Mouse (Mus musculus) urinary bladder, adult 2 months (tissue): ENCODE measurements around the gene Epb41. TPM values are rescaled to one million over a fixed set of nuclear protein-coding genes. Genes with fewer than 3 reads are reported as not detected.
A peak's percentile ranks its signal among the peaks of the same experiment; 100 is the strongest.

Experiments
- DNase-seq: peaks from one replicate; pipeline ENCODE4 v3.0.0; 2022; ENCODE audit warnings: low spot score
- polyA plus RNA-seq: library from polyadenylated mRNA; depleted of rRNA; stranded (reverse); fragments of >200 nt; gene quantifications from 2 replicates; pipeline ENCODE4 v1.2.3, GENCODE M21; 2012

Epb41 gene
- polyA plus RNA-seq, 1 experiment, result 61.2 TPM

DNA sequence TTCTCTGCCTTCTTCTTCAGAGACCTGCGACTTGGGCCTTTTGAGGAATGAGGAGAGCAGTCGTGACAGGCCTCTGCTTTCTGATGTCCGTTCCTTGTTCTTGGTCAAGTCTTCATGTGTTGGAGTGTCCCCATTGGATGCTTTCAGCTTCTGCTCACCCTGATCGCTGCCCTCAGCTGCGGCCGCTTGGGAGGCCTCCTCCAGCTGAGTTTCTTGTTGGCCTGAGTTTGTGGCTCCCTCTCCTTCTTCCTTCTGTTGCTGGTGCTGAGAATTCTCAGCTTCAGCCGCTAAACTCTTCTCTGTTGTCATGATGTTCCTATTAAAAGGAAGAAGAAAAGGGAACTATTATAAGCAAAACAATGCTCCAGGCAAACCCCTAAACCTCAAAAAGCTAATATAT, 68.0 kb downstream of the Epb41 start:
- no peak for DNase-seq

DNA sequence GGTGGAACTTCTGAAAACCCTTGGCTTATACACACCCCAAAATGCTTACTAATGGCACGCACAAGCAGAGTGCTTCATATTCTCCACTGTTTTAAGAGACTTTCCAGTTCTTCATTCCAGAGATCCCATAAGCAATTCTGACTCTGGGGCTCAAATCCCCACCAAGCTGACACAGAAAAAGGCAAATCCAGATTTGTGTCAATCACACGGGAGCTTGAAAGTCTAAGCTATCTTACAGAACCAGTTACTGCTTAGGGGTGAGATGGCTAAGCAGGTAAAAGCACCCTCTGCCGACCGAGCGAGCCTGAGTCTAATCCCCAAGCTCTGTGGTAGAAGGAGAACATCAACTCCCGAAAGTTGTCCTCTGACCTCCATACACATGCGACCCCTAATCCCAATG, 76.5 kb downstream of the Epb41 start:
- no peak for DNase-seq

GRCm38 (mm10) chr4:131997476-131997875, 77.6 kb downstream of the Epb41 start:
- DNase-seq, result no peak

DNA sequence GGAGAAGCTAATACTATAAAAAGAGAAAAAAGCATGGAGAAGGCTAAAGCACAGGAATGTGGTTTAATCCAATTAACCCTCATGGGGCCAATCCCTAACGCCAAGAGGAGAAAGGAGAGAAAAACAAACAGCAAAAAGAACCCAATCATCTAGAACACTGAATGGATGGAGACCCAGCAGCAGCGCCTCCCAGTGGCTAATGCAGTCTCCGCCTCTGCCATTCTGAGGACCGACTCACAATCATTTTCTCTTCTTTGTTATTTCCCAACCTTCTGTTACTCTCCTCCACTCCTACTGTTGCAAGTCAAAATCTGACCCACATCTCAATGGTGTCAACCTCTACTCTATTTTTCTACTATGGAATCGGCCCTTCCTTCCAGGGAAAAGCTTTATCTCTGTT, 78.1 kb downstream of the Epb41 start:
- DNase-seq, result no peak

- DNase-seq, result no peak
Observed at GRCm38 (mm10) chr4:131993792-131994191, 81.3 kb downstream of the Epb41 start.

DNA sequence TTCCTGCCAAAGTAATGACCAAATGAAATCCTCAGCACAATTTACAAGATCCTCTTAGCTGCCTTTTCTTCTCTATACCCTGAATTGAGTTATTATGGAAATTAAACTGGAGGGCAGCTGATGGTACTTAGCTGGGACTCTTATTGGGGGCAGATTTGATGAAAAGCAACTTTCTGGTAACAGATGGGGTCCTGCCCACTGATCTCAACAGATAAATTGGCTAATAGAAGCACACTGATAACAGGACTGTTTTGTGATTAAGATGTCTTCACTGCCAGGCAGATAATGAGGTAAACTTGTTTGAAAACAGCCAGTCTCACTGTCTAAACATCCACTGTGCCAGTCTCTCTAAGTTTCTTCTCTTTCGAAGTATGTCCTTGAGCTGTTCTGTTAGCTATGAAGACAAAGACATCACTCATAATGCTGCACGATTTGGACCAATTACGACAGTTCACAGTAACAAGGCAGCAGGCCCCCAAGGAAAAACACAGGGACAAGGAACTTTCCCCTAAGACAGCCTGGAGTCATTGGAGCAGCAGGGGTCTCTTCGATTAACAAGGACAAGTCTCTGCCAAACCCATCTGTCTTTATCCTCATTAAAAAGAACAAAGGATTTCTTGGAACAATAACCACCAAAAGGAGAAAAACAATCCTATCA, 92.1 kb downstream of the Epb41 start:
- no peak for DNase-seq

DNA sequence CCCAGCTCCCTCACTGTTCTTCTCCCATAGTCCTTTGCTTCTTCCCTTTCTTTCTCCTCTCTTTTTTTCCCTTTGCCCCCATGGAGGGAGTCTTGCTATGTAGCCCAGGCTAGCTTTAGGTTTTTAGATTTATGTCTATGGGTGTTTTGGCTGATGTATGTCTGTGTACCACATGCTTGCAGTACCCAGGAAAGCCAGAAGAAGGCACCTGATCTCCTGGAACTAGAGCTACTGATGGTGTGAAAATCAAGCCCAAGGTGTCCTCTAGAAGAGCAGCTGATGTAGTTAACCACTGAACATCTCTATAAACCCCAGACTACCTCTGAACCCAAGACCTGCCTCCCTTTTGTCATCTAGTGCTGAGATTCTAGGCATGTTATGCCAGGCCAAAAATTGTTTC, 93.4 kb downstream of the Epb41 start:
- no peak for DNase-seq

GRCm38 (mm10) chr4:131977201-131977600, 97.9 kb downstream of the Epb41 start:
- peak; percentile 47 for DNase-seq

DNA sequence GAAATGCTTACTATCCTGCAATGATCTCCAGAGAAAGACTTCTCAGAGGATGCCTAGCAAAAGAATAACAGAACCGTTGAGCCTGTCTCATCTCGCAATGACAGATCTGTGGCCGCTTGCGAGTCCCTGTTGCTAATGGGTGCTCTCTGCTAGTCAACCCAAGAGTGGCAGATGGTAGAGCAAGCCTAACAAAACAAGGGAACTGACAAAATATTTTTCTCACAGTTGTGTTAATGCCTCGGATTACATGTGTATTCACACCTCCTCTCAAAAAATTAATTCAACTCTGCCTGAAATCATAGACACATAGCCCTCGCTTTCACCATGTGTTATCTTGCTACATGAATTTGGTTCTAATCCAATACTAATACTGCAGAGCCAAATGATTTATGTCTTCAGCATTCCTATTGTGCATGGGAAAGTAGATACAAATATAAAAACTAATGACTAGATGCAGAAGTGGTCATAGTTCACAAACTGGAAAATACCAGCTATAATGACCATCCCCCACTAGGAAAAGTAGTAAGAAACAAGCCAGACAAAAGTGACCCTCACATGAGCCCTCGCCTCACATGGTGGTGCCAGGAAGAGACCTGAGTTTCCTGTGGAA, 104.8 kb downstream of the Epb41 start:
- DNase-seq, result no peak

DNA sequence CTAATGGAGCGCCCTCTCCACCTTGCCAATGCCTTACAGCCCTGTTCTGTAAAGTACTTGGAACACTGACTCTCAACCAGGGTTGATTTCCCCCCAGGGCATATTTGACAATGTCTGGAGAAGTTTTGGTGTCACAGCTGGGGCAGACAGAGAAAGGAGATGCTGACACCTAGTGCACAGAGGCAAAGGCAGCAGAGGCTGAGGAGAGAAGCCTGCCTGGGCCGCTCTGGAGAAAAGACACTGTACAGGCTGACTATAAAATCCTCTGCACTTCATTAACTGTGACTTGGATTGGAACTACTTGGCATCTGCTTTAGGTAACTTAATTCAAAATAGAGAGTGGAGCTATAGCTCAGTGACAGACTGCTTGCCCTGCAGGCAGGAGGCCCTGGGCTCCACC, 106.2 kb downstream of the Epb41 start:
- no peak for DNase-seq

- DNase-seq, result no peak
Observed at GRCm38 (mm10) chr4:131957161-131957560, 118.0 kb downstream of the Epb41 start.

DNA sequence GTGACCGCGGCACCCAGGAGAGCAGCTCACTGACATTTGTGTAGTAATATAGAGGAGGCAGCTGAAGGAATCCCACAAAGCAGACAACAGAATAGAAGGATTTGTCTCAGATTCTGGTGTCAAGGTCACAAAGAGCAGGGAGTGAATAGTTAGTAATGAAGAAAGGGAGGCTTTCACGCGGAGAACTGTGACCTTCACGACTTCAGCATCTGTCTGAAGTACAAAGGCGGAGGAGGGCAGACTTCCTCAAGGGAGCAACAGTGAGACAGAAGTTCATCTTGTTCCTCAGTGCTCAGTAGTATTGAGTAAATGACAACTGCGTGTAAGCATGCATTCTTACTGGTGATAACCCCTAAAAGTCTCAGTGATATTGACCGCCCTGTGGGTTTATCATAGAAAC, 124.5 kb downstream of the Epb41 start:
- no peak for DNase-seq

DNA sequence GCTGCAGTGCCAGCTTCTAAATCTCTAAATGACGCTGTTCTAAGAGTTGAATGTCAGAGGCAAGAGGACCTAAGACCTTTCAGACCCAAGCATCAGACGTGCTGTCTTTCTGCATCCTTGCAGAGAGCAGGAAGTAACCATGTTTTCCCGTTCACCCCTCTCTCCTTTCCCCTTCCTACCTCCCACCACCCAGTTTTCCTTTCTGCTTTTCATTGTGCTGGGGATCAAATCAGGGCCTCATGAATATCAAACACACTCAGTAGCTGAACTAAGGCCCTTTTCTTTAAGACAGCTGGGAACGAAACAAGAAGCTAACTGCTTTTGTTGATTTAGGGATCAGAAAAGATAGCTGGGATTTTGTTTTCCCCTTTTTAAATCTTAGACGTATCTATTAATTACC, 125.2 kb downstream of the Epb41 start:
- no peak for DNase-seq

- no peak for DNase-seq
Observed at GRCm38 (mm10) chr4:131947848-131948247, 127.3 kb downstream of the Epb41 start.

DNA sequence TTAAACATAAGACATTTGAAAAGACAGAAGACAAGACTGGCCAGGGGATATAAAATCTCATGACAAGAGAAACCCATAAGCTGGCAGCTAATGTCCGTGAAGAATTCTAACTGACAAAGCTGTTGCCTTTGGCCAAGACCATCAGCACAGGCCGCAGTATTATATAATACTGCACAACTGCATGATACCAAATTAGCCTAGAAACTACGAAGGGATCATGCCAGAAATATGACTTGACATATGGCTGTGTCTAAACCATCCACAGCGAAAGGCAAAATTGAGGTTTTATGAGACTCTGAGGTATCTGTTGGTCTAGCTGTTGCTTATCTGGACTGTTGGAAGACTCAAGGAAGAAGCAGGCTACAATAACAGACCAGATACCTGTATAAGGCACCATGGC, 134.3 kb downstream of the Epb41 start:
- DNase-seq, result no peak

- no peak for DNase-seq
Observed at GRCm38 (mm10) chr4:131939459-131939858, 135.7 kb downstream of the Epb41 start.

- no peak for DNase-seq
Observed at GRCm38 (mm10) chr4:131929146-131929545, 146.0 kb downstream of the Epb41 start.

- no peak for DNase-seq
Observed at GRCm38 (mm10) chr4:131924096-131924810, 150.9 kb downstream of the Epb41 start.

GRCm38 (mm10) chr4:131922404-131922803, 152.7 kb downstream of the Epb41 start:
- DNase-seq, result no peak

- no peak for DNase-seq
Observed at GRCm38 (mm10) chr4:131921461-131922346, 153.4 kb downstream of the Epb41 start, which contains the start of gene Tmem200b. TSS of gene Tmem200b (plus strand) at chr4:131921771.

GRCm38 (mm10) chr4:131920595-131921351, 154.3 kb downstream of the Epb41 start:
- peak; percentile 57 for DNase-seq
